Mouse (Mus musculus) kidney, embryonic 16.5 days (tissue): ENCODE measurements at regions not wholly inside any gene's neighbourhood (a gene's known extent, or its start where the extent isn't known, plus 50 kb on each side); places are given as distances from the start of the nearest gene placed in this dataset.

Experiments used
- ATAC-seq: fragments of 200-750 bp; cut with Nextera tagmentation; 2 replicates; pipeline ENCODE4 v1.8.0; 2017; ENCODE audit warnings: moderate TSS enrichment; ENCODE audit not compliant: low FRiP score, low TSS enrichment
- H3K27ac ChIP-seq: fragments of 300-500 bp; sonication (generic); 2 replicates; pipeline ENCODE4 v1.5.1; 2014; ENCODE audit warnings: low read length
- H3K27me3 ChIP-seq: fragments of 300-500 bp; sonication (generic); 2 replicates; pipeline ENCODE4 v1.6.1; 2014; ENCODE audit warnings: low read length, control low read depth, mixed read lengths; ENCODE audit not compliant: insufficient read depth
- H3K36me3 ChIP-seq: fragments of 300-500 bp; sonication (generic); 2 replicates; pipeline ENCODE4 v1.6.1; 2014; ENCODE audit warnings: low read length, control low read depth, mixed read lengths; ENCODE audit not compliant: insufficient read depth
- H3K4me1 ChIP-seq: fragments of 300-500 bp; sonication (generic); 2 replicates; pipeline ENCODE4 v1.6.1; 2014; ENCODE audit warnings: low read length, control low read depth, mixed read lengths; ENCODE audit not compliant: insufficient read depth
- H3K4me2 ChIP-seq: fragments of 300-500 bp; sonication (generic); replicated peaks from 2 replicates; pipeline ENCODE4 v1.6.1; 2014; ENCODE audit warnings: low read depth, low read length
- H3K4me3 ChIP-seq: fragments of 300-500 bp; sonication (generic); 2 replicates; pipeline ENCODE4 v1.5.1; 2014; ENCODE audit warnings: mild to moderate bottlenecking, low read length
- H3K9ac ChIP-seq: fragments of 300-500 bp; sonication (generic); replicated peaks from 2 replicates; pipeline ENCODE4 v1.6.1; 2014; ENCODE audit warnings: low read length
- H3K9me3 ChIP-seq: fragments of 300-500 bp; sonication (generic); 2 replicates; pipeline ENCODE4 v1.6.1; 2016; ENCODE audit warnings: low read length, control low read depth
- WGBS: fragments of 180-500 bp; shearing (Covaris S2); extraction: QIAGEN DNeasy Blood & Tissue Kit; methylation state at CpG from one replicate; pipeline ENCODE4 v1.1.7; 2014; 5-methylcytosine and 5-hydroxymethylcytosine counted together

GRCm38 (mm10) chr6:84514623-84515022, 79.1 kb downstream of the Cyp26b1 start:
- Histone ChIP-seq H3K27ac (no peak overlapping the region), H3K9me3 (no peaks in the 10 kb centered on the region), H3K36me3 (no peaks in the 10 kb centered on the region), H3K4me1 (no peaks in the 10 kb centered on the region), H3K27me3 (no peaks in the 10 kb centered on the region; the same call in 1 of the 2 replicates), H3K4me3 (no peak overlapping the region), H3K4me2 (no peak overlapping the region), H3K9ac (no peak overlapping the region)
- WGBS: 43% methylated on average over 3 of the region's 3 CpGs
- no peak for ATAC-seq

- no peak for ATAC-seq
- Histone ChIP-seq H3K4me1 (no peaks in the 10 kb centered on the region), H3K4me3 (no peak overlapping the region), H3K4me2 (no peak overlapping the region), H3K27me3 (no peaks in the 10 kb centered on the region), H3K9me3 (no peaks in the 10 kb centered on the region), H3K27ac (no peak overlapping the region), H3K9ac (no peak overlapping the region), H3K36me3 (no peaks in the 10 kb centered on the region)
- WGBS: 76% methylated on average over 3 of the region's 3 CpGs
Observed at GRCm38 (mm10) chr6:84508598-84508997, 85.1 kb downstream of the Cyp26b1 start.

GRCm38 (mm10) chr6:84506675-84507074, 87.0 kb downstream of the Cyp26b1 start:
- Histone ChIP-seq H3K4me2 (no peak overlapping the region), H3K36me3 (no peaks in the 10 kb centered on the region), H3K4me1 (no peaks in the 10 kb centered on the region), H3K9ac (no peak overlapping the region), H3K4me3 (no peak overlapping the region), H3K27ac (no peak overlapping the region), H3K9me3 (no peaks in the 10 kb centered on the region), H3K27me3 (no peaks in the 10 kb centered on the region)
- 24% methylated on average over 1 of the region's 1 CpGs for WGBS
- ATAC-seq: no peak

GRCm38 (mm10) chr6:84500255-84500886, 93.3 kb downstream of the Cyp26b1 start:
- H3K27ac ChIP-seq: no peak overlapping the region
- WGBS: 38% methylated on average over 13 of the region's 13 CpGs
- no peaks in the 10 kb centered on the region for H3K4me1 ChIP-seq
- no peak for ATAC-seq
- H3K27me3 ChIP-seq: no peaks in the 10 kb centered on the region
- H3K4me2 ChIP-seq: no peak overlapping the region
- H3K9me3 ChIP-seq: no peaks in the 10 kb centered on the region
- H3K4me3 ChIP-seq: no peak overlapping the region
- H3K9ac ChIP-seq: no peak overlapping the region
- no peaks in the 10 kb centered on the region for H3K36me3 ChIP-seq

GRCm38 (mm10) chr6:84498076-84498475, 95.6 kb downstream of the Cyp26b1 start:
- no peak overlapping the region for H3K4me3 ChIP-seq
- H3K36me3 ChIP-seq: no peaks in the 10 kb centered on the region
- no peaks in the 10 kb centered on the region for H3K9me3 ChIP-seq
- ATAC-seq: no peak
- H3K27ac ChIP-seq: no peak overlapping the region
- H3K4me1 ChIP-seq: no peaks in the 10 kb centered on the region
- no peaks in the 10 kb centered on the region for H3K27me3 ChIP-seq
- H3K9ac ChIP-seq: no peak overlapping the region
- no peak overlapping the region for H3K4me2 ChIP-seq
- WGBS: 67% methylated on average over 9 of the region's 9 CpGs

- Histone ChIP-seq H3K9ac (no peak overlapping the region), H3K4me3 (no peak overlapping the region), H3K36me3 (no peaks in the 10 kb centered on the region), H3K27ac (no peak overlapping the region), H3K27me3 (no peaks in the 10 kb centered on the region), H3K9me3 (no peaks in the 10 kb centered on the region), H3K4me1 (no peaks in the 10 kb centered on the region), H3K4me2 (no peak overlapping the region)
- 43% methylated on average over 6 of the region's 6 CpGs for WGBS
- no peak for ATAC-seq
Observed at GRCm38 (mm10) chr6:84493676-84494075, 100.0 kb downstream of the Cyp26b1 start.

- ATAC-seq: no peak
- Histone ChIP-seq H3K4me2 (no peak overlapping the region), H3K9ac (no peak overlapping the region), H3K4me3 (no peak overlapping the region), H3K9me3 (no peaks in the 10 kb centered on the region), H3K36me3 (no peaks in the 10 kb centered on the region), H3K27ac (no peak overlapping the region), H3K27me3 (no peaks in the 10 kb centered on the region), H3K4me1 (no peaks in the 10 kb centered on the region)
- WGBS: 45% methylated on average over 8 of the region's 8 CpGs
Observed at GRCm38 (mm10) chr6:84493169-84493568, 100.5 kb downstream of the Cyp26b1 start.

GRCm38 (mm10) chr6:84492594-84492993, 101.1 kb downstream of the Cyp26b1 start:
- no peak overlapping the region for H3K27ac ChIP-seq
- 98% methylated on average over 2 of the region's 2 CpGs for WGBS
- H3K27me3 ChIP-seq: no peaks in the 10 kb centered on the region
- H3K36me3 ChIP-seq: no peaks in the 10 kb centered on the region
- ATAC-seq: no peak
- no peak overlapping the region for H3K9ac ChIP-seq
- H3K4me3 ChIP-seq: no peak overlapping the region
- no peaks in the 10 kb centered on the region for H3K4me1 ChIP-seq
- no peaks in the 10 kb centered on the region for H3K9me3 ChIP-seq
- H3K4me2 ChIP-seq: no peak overlapping the region

GRCm38 (mm10) chr6:84491106-84491505, 102.6 kb downstream of the Cyp26b1 start:
- Histone ChIP-seq H3K27me3 (no peaks in the 10 kb centered on the region), H3K4me1 (no peaks in the 10 kb centered on the region), H3K9ac (no peak overlapping the region), H3K4me2 (no peak overlapping the region), H3K4me3 (no peak overlapping the region), H3K36me3 (no peaks in the 10 kb centered on the region), H3K27ac (no peak overlapping the region), H3K9me3 (no peaks in the 10 kb centered on the region)
- 81% methylated on average over 5 of the region's 5 CpGs for WGBS
- no peak for ATAC-seq

GRCm38 (mm10) chr6:84481205-84481604, 112.5 kb downstream of the Cyp26b1 start:
- WGBS: 23% methylated on average over 7 of the region's 7 CpGs
- no peak overlapping the region for H3K27ac ChIP-seq
- ATAC-seq: no peak

More at GRCm38 (mm10) chr6:84481205-84481604, 112.5 kb downstream of the Cyp26b1 start:
- H3K9me3 ChIP-seq: no peaks in the 10 kb centered on the region
- no peaks in the 10 kb centered on the region for H3K36me3 ChIP-seq
- H3K4me2 ChIP-seq: no peak overlapping the region
- peaks cover 9% of the 10 kb centered on the region for H3K4me1 ChIP-seq
- no peak overlapping the region for H3K9ac ChIP-seq
- no peak overlapping the region for H3K4me3 ChIP-seq
- no peaks in the 10 kb centered on the region for H3K27me3 ChIP-seq
